Mouse (Mus musculus): Measurements from ENCODE around the gene Gsg1l. TPM values are rescaled to one million over a fixed set of nuclear protein-coding genes. Genes with fewer than 3 reads are reported as not detected.

The Gsg1l gene
- total RNA-seq, 2 experiments from 2014 or later = 9.3 to 14.0 TPM

DNA sequence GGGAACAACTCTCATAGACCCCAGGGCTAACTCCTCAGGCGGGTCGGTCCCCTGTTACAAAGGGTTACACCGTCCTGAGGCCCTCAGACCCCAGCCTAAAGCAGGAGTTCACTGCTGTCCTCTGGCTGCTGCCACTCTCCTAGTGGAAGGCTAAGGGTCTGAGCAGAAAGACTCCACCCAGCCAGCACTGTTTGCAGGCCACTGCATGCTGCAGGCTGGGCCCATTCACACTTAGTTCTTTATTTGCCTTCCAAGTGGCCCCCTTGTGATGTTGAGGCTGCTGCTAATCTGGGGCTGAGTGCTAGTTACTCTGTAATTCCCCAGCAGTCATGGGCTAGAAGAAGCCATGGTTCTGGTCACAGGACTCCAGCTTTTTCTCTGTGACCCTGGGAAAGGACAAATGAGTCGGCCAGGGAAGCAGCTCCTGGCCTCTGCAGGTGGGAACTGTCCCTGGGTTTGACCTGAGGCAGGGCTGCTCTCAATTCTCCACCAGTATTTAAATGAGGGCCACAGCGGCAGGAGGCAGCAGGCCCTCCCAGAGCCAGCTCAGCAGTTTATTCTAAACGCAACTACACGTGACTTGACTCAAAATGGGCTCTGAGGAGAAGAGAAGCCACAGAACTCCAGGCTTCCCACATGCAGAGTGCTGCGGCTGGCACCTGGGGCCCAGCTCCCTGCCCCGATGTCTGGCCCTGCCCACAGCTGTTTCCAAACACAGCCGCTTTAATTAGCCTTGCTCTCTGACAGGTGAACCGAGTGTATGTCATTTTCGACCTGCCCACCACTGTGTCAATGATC, 210.6 kb downstream of the Gsg1l start:
- no peak for DNase-seq (ENCODE audit: low spot score in 2 of 2)

DNA sequence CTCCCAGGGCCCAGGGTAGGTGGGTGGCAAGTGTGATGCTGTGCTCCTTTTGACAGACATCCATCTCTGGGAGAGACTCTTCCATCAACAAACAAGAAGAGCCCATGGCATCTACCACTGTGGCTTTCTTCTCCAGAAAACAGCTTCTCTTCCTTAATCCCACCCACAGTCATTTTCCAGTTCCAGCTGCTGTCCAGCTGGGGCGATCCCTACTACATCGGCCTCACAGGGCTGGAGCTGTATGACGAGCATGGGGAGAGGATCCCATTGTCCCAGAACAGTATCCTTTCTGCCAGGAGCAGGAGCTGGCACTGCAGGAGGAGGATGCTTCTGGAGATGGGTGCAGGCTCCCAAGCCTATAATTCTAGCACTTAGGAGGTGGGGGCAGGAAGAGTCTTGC, 213.6 kb downstream of the Gsg1l start:
- no peak for DNase-seq (ENCODE audit: low spot score in 2 of 2)

DNA sequence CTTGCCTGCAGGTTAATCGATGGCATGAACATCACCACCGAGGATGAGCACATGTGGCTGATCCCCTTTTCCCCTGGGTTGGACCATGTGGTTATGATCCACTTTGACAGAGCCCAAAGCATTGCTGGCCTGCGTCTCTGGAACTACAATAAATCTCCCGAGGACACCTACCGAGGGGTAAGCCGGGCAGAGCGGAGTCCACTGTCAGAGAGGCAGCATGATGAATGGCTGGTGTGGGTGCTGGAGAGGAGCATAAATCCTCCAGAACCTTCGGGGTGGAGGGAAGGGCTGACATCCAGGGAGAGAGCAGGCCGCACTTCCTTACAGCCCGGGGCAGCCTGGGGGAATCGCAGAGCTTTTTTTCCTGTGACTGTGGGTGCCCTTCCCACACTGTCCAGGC, 217.0 kb downstream of the Gsg1l start:
- DNase-seq (ENCODE audit: low spot score in 2 of 2) = no peak

DNA sequence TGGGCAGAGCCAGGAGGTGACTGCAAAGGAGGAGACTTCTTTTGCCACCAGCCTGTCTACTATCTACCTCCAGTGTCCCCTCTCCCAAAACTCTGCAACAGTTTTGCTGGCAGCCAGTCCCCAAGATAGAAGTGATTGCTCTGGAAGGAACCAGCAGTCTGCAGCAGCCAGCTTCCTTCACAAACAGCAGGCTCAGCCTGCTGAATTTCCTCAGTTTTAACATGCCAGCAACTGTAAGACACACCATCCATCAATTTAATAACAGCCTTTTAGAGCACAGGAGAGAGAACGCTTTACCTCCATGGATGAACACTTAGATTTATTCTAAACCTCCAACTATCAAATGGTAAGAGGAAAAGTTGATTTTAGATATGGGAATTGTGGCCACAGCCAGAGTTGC, 218.2 kb downstream of the Gsg1l start:
- no peak for DNase-seq (ENCODE audit: low spot score in 2 of 2)

DNA sequence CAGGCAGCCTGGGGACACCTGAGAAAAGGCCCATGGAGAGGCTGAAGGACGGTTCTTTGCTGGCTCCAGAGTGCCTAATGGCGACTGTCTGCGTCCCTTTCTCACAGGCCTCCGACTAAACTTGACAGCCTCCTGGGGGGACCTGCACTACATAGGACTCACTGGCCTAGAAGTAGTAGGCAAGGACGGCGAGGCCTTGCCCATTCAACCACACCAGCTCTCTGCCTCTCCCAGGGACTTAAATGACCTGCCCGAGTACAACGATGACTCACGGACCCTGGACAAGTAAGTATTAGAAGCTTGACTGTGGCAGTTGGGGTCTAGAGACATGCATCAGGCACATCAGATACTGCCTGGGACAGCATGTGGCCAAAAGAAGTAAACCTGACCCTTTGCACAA, 221.8 kb downstream of the Gsg1l start:
- DNase-seq (ENCODE audit: low spot score in 2 of 2) = no peak

DNA sequence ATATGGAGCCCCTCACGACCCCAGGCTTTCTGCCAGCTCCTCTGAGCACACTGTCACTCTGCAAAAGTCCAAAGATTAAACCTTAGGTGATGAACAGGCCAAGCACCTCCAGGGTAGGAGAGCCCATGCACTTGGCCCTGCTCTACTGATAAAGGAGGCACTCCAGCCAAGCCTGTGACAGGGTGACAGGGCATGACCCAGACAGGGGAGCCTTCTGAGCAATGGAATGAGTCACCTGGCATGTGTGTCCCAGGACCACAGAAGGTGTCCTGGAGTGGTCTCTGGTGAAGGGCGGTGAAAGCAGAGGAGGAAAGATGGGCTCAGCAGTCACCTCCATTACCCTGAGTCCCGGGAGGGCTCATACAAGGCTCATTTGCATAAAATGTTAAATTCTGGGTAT, 222.6 kb downstream of the Gsg1l start:
- DNase-seq (ENCODE audit: low spot score in 2 of 2) = no peak

DNA sequence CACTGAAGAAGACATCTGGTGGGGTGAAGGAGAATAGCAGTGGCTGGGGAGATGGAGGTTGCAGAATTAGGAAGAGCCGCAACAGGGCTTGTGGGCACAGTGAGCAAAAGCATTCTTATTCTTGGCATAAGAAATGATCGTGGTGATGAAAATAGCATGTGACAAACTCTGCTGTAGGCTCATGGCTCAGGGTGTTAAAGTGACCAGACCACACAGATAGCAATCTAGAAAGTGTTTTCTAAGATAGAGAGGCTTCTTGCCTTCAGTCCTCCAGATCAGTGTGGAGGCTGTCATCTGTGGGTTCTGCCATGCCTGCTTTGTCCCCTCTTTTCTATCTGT, 234.7 kb downstream of the Gsg1l start:
- DNase-seq (ENCODE audit: low spot score in 2 of 2) = no peak

DNA sequence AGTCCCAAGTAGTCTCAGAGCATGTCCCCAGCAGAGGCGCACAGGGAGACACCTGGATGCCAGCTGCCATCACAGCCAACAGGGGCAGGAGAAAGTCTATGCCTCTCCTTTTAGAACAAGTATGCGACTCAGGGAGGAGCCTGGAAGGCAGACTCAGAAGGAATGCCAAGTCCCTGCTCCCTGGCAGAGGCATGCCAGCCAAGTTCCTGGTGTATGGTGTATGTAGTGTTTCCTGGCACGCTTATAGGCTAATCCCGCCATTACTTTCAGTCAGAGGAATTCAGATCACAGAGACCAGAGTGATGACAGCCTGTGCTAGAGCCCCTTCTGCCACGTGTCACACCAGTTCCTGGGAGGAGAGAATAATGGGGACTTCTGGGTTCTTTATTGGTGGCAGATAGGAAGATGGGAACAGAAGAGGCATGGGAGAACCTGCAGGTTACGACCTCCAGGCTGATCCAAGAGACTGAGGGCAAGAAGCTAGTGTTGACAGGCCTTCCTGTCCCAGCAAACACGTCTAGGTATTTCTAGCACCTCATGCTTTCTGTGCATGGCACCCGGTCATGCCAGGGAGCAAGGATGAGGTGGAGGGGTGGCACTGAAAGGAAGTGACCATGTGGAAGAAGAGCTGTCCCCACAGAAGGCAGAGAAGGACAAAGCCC, 235.2 kb downstream of the Gsg1l start:
- DNase-seq (ENCODE audit: low spot score in 2 of 2) = no peak

DNA sequence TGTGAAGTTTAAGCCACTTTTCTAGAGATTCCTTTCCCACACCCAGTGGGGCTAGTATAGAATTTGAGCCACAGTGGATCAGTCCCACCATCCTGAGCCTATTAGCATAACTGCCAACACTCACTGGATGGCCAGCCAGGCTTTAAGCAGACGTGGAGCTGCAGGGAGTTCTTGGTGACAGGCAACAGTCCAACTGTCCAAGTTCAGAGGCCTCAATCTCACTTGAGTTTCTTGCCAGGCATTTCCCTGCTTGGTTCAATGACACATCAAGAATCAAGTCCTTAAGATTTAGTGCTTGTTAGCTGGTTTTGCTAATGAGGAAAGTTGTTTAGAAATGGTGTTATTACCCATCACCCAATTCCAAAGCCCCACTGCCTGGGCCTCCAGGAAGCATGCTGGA, 236.6 kb downstream of the Gsg1l start:
- no peak for DNase-seq (ENCODE audit: low spot score in 2 of 2)

DNA sequence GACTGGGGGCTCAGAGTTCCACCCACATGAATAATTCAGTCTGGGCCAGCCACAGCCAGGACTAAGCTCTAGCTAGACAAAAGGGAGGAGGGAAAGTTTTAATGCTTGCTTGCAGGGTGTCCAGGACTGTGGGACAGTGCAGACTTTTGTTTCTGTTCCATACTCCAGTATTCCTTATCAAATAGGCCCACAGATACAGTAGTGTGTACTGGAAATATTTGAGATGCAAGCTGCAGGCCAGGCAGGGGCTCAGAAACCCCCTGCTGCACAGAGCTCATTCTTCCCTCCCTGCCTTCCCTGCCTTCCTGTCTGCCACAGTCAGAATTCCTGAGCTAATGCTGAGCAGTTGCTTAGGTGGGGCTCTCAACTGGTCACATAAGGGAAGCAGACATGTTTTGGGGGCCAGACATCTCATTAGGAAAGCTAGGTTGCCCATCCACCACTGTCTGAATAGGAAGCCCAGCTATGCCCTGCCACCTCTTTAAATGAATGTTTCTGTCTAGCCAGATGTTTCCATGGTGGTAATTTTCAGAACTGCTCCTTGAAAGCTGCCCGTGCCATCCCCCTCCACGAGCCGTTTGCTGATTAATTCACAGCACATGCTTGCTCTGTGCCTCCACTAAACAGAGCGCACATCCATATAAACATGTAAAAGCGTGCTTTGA, 244.0 kb downstream of the Gsg1l start:
- no peak for DNase-seq (ENCODE audit: low spot score in 2 of 2)

DNA sequence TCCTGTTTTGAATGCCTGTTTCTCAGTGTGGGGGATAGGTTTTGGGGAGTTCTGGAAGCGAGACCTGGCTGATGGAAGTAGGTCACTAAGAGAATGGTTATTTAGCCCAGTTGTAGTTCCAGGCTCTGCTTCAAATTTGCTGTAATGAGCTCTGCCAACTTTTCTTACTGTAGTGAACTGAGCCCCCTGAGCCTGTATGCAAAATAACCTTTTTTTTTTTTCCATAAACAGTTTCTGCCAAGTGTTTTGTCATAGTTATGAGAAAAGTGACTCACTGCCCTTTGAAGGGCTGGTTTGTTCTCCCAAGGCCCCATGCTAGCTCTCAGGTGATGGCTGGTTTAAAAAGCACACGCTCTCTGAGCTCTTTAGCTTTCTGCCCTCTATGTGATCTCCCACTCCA, 248.7 kb downstream of the Gsg1l start:
- DNase-seq (ENCODE audit: low spot score in 2 of 2) = no peak

DNA sequence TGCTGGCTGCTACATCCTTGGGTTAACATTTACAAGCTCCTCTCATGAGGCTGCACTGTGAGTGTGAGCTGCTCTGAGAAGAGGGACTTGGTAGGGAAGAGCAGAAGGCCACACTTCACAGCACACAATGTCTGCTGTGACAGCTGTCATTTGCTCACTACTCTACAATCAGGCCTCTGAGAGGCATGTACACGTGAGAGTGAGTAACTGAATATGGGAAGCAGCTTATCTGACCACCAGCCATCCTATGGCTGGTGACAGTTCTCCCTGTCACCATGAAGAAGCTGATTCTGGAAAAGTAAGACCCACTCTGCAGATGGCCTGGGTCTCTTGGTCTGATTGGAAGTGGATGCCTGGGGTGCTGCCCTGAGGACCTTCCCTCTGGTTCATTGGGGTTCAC, 249.4 kb downstream of the Gsg1l start:
- no peak for DNase-seq (ENCODE audit: low spot score in 2 of 2)

DNA sequence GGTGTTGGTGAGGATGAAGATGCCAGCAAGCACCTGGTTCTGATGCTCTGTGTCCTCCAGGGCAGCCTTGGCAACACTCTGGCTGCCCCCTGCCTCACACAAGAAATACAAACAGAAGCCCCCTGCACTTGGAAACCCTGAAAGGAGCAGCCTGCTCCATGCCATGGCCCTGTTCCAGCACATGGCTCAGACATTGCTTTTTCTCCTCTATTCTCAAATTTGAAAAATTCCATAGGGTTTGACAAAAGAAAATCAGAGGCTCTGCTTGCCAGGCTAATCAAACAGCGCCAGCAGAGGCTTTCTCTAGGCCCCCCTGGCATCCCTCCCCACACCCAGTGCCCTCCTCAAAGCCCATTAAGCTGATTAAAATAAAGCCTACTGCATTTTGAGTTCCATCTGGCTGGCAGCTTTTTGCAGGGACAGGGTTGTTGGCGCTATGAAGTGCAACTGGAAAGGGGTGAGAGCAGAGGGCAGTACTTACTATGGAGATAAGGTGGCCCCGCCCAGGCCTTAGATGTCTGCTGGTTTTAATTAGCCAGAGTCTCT, 253.0 kb downstream of the Gsg1l start:
- peak in 1 of 2 experiments; percentile 4 for DNase-seq (ENCODE audit: low spot score in 2 of 2)

DNA sequence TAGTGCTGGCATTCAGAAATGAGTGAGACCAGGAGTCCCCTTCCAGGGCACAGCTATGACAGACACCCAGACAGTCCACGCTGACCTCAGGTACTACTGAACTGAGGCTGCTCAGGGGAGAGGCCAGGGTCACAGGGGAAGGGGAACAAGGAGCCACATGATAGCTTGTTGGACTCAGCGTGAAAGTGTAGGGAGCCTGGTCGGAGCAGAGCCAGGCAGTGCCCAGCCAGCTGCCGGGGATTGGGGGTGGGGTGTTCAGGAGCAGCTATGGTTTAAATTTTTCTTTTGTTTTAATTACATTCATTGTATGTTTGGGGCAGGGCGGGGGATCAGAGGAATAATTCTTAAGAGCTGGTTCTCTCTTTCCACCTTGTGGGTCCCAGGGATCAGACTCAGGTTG, 253.7 kb downstream of the Gsg1l start:
- DNase-seq (ENCODE audit: low spot score in 2 of 2) = no peak

Other genes with a start within 250 kb of the Gsg1l start
- gene Xpo6, start 118.1 kb upstream of the Gsg1l start, total RNA-seq (2021) = 100 to 1,000 TPM in 1 of 2 experiments, 10 to 100 TPM in 1; 94.8 to 102 TPM
- gene Sbk1, start 190.2 kb upstream of the Gsg1l start, total RNA-seq (2021) = 100 to 1,000 TPM; 137 to 140 TPM